Mouse (Mus musculus) thymus, adult 2 months (tissue): ENCODE measurements at regions not wholly inside any gene's neighbourhood (a gene's known extent, or its start where the extent isn't known, plus 50 kb on each side); places are given as distances from the start of the nearest gene placed in this dataset.

Source experiments
- CTCF ChIP-seq: fragments of 200-500 bp; IDR thresholded peaks from 2 replicates; pipeline ENCODE4 v1.5.1; 2012; ENCODE audit warnings: mild to moderate bottlenecking, control low read depth, low read length, moderate library complexity, borderline replicate concordance; ENCODE audit not compliant: control insufficient read depth, poor library complexity, insufficient read depth; ENCODE audit errors: extremely low read depth
- POLR2A ChIP-seq: fragments of 200-500 bp; IDR thresholded peaks from 2 replicates; pipeline ENCODE4 v1.6.1; 2012; ENCODE audit warnings: mild to moderate bottlenecking, low read length, control low read depth, moderate library complexity; ENCODE audit not compliant: control insufficient read depth, poor library complexity, insufficient read depth; ENCODE audit errors: extremely low read depth

DNA sequence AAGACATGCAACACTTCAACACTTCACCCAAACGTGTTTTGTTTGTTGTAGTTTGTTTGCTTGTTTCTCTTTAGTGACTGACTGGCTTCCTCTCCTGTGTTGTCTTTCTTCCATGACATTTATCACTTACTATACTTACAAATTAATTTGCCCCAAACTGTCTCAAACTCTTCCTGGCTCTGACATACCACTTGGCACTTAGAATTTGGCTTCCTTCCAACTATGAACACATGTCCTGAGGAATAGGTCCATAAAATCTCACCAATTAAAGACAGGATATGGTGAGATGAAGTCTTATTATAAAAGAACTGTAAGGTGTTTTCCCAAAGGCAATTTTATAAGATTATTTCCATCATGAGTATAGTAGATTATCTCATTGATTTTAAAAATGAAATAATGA is 386.0 kb downstream of the Tlr4 start:
- TF ChIP-seq CTCF = no peak
- no peak for TF ChIP-seq POLR2A
